Mouse (Mus musculus) CH12.LX (cell line): ENCODE data around the gene Ofcc1. TPM values are rescaled to one million over a fixed set of nuclear protein-coding genes. Genes with fewer than 3 reads are reported as not detected.

ENCODE experiments used
- DNase-seq: peaks from one replicate; pipeline ENCODE4 v3.0.0-alpha.2; 2013; ENCODE audit errors: extremely low read depth
- H3K27ac ChIP-seq: 2 replicates; pipeline ENCODE4 v1.5.1; 2012; ENCODE audit warnings: low read depth, mild to moderate bottlenecking, control low read depth, moderate library complexity; ENCODE audit not compliant: insufficient read depth
- H3K27me3 ChIP-seq: replicated peaks from 2 replicates; pipeline ENCODE3; 2012; ENCODE audit warnings: inconsistent platforms
- H3K36me3 ChIP-seq, 2 experiments: replicated peaks in 1 of 2; 2 replicates each; pipeline versions ENCODE3 to v1.6.1; 2012; ENCODE audit warnings: inconsistent platforms in 1 of 2, low read length in 1 of 2, mild to moderate bottlenecking in 1 of 2, mixed read lengths in 1 of 2, moderate library complexity in 1 of 2; ENCODE audit not compliant: control insufficient read depth in 1 of 2, insufficient read depth in 1 of 2
- H3K4me1 ChIP-seq, 2 experiments: 2 replicates each; pipeline ENCODE4 v1.6.1; 2012; ENCODE audit warnings: inconsistent platforms in 1 of 2, moderate library complexity in 1 of 2; ENCODE audit not compliant: insufficient read depth in 2 of 2, control insufficient read depth in 1 of 2
- H3K4me2 ChIP-seq: 2 replicates; pipeline ENCODE4 v1.6.1; 2012; ENCODE audit warnings: low read depth, mild to moderate bottlenecking, control low read depth; ENCODE audit not compliant: poor library complexity, insufficient read depth, severe bottlenecking
- H3K4me3 ChIP-seq, 3 experiments: fragments of 150-350 bp in 1 of 3; sonication (generic) in 1 of 3; replicated peaks in 1 of 3; 2 replicates each; pipeline versions ENCODE3 to v1.5.1; 2011 to 2012; ENCODE audit warnings: low read depth in 2 of 3, low read length in 2 of 3, mild to moderate bottlenecking in 2 of 3, moderate library complexity in 2 of 3, control low read depth in 1 of 3, improper control_type of control experiment in 1 of 3, inconsistent platforms in 1 of 3, mixed read lengths in 1 of 3; ENCODE audit not compliant: poor library complexity in 1 of 3
- H3K79me2 ChIP-seq: replicated peaks from 2 replicates; pipeline ENCODE4 v1.6.1; 2012; ENCODE audit warnings: mild to moderate bottlenecking, moderate library complexity; ENCODE audit not compliant: control insufficient read depth, poor library complexity, insufficient read depth, severe bottlenecking; ENCODE audit errors: extremely low read depth
- H3K9ac ChIP-seq: 2 replicates; pipeline ENCODE4 v1.6.1; 2012; ENCODE audit warnings: low read depth, mild to moderate bottlenecking, control low read depth, moderate library complexity; ENCODE audit not compliant: insufficient read depth
- H3K9me3 ChIP-seq: replicated peaks from 2 replicates; pipeline ENCODE3; 2012; ENCODE audit warnings: low read length, inconsistent platforms, mixed read lengths
- E2F4 ChIP-seq: IDR thresholded peaks from 2 replicates; pipeline ENCODE4 v1.6.1; 2011; ENCODE audit warnings: low read depth, low read length, improper control_type of control experiment; ENCODE audit not compliant: insufficient replicate concordance
- EP300 ChIP-seq: IDR thresholded peaks from 2 replicates; pipeline ENCODE4 v1.6.1; 2011; ENCODE audit warnings: low read length, improper control_type of control experiment
- GABPA ChIP-seq: IDR thresholded peaks from 2 replicates; pipeline ENCODE4 v1.6.1; 2012; ENCODE audit warnings: low read depth, low read length, improper control_type of control experiment, inconsistent platforms; ENCODE audit not compliant: insufficient replicate concordance
- JUND ChIP-seq: conservative IDR thresholded peaks from 2 replicates; pipeline ENCODE4 v1.6.1; 2011; ENCODE audit warnings: low read depth, low read length, improper control_type of control experiment
- MAZ ChIP-seq: IDR thresholded peaks from 2 replicates; pipeline ENCODE4 v1.6.1; 2012; ENCODE audit warnings: low read depth, mild to moderate bottlenecking, inconsistent platforms, low read length, improper control_type of control experiment, moderate library complexity
- MXI1 ChIP-seq: IDR thresholded peaks from 2 replicates; pipeline ENCODE4 v1.6.1; 2011; ENCODE audit warnings: mild to moderate bottlenecking, low read depth, low read length, improper control_type of control experiment
- NRF1 ChIP-seq: IDR thresholded peaks from 2 replicates; pipeline ENCODE4 v1.6.1; 2014; ENCODE audit warnings: low read depth, mild to moderate bottlenecking, inconsistent platforms, low read length, improper control_type of control experiment, moderate library complexity
- PAX5 ChIP-seq: IDR thresholded peaks from 2 replicates; pipeline ENCODE4 v1.6.1; 2012; ENCODE audit warnings: low read length, inconsistent platforms, mixed read lengths
- POLR2AphosphoS2 ChIP-seq: IDR thresholded peaks from 2 replicates; pipeline ENCODE4 v1.6.1; 2011; ENCODE audit warnings: low read depth, low read length, improper control_type of control experiment
- TBP ChIP-seq: conservative IDR thresholded peaks from 2 replicates; pipeline ENCODE4 v1.6.1; 2011; ENCODE audit warnings: low read depth, low read length, improper control_type of control experiment
- TCF12 ChIP-seq: IDR thresholded peaks from 2 replicates; pipeline ENCODE4 v1.6.1; 2014; ENCODE audit warnings: low read depth, mild to moderate bottlenecking, inconsistent platforms, low read length, improper control_type of control experiment
- UBTF ChIP-seq: IDR thresholded peaks from 2 replicates; pipeline ENCODE4 v1.6.1; 2012; ENCODE audit warnings: low read depth, mild to moderate bottlenecking, inconsistent platforms, low read length, improper control_type of control experiment, moderate library complexity
- USF1 ChIP-seq: IDR thresholded peaks from 2 replicates; pipeline ENCODE4 v1.6.1; 2014; ENCODE audit warnings: low read depth, mild to moderate bottlenecking, inconsistent platforms, low read length, improper control_type of control experiment
- ZC3H11A ChIP-seq: IDR thresholded peaks from 2 replicates; pipeline ENCODE4 v1.6.1; 2012; ENCODE audit warnings: low read depth, mild to moderate bottlenecking, inconsistent platforms, low read length, improper control_type of control experiment
- ZKSCAN1 ChIP-seq: IDR thresholded peaks from 2 replicates; pipeline ENCODE4 v1.6.1; 2012; ENCODE audit warnings: low read depth, inconsistent platforms, low read length, improper control_type of control experiment, borderline replicate concordance
- dilution Hi-C: fragments of 300-500 bp; cut with MboI; formaldehyde crosslinking; loops from 2 replicates; pipeline ENCODE4 v1.14.3; 2020; ENCODE audit warnings: low sequenced_read_pairs; ENCODE audit not compliant: extremely low pct_unique_long_range_greater_than_20kb, extremely low pct_ligation_motif_present
- in situ Hi-C: fragments of 300-500 bp; cut with MboI; formaldehyde crosslinking; loops from 3 replicates; pipeline ENCODE4 v1.14.3; 2019; ENCODE audit warnings: low sequenced_read_pairs, low pct_ligation_motif_present, low pct_unique_long_range_greater_than_20kb, mixed read lengths
- polyA plus RNA-seq: library from polyadenylated mRNA; unstranded; fragments of >175 nt; gene quantifications from 2 replicates; pipeline ENCODE4 v1.2.1, GENCODE M21; 2012; ENCODE audit warnings: low read depth; ENCODE audit not compliant: insufficient read length
- total RNA-seq, 2 experiments: library from RNA; depleted of rRNA; stranded (reverse); fragments of 300-350 nt in 1 of 2; fragments of >200 nt in 1 of 2; gene quantifications; 2 replicates each; pipeline ENCODE4 v1.2.3; 2012 to 2014

Gene Ofcc1
- total and polyA plus RNA-seq, 3 experiments: not detected

GRCm38 (mm10) chr13:40280616-40281015, 80.6 kb downstream of the Ofcc1 start:
- no peak overlapping the region for H3K9ac ChIP-seq
- no peaks in the 10 kb centered on the region for H3K9me3 ChIP-seq
- dilution Hi-C loops (no loop called here), in situ Hi-C loops (no loop called here)
- H3K79me2 ChIP-seq: no peaks in the 10 kb centered on the region
- H3K4me3 ChIP-seq: no peak overlapping the region
- no peaks in the 10 kb centered on the region for H3K27me3 ChIP-seq
- no peak overlapping the region for H3K27ac ChIP-seq
- DNase-seq: no peak
- no peak for TF ChIP-seq ZC3H11A
- TF ChIP-seq NRF1: no peak
- TF ChIP-seq TBP: no peak
- H3K36me3 ChIP-seq: no peaks in the 10 kb centered on the region
- H3K4me1 ChIP-seq: no peaks in the 10 kb centered on the region
- no peak overlapping the region for H3K4me2 ChIP-seq

- Histone ChIP-seq H3K79me2 (no peaks in the 10 kb centered on the region), H3K27me3 (no peaks in the 10 kb centered on the region), H3K9me3 (no peaks in the 10 kb centered on the region), H3K36me3 (no peaks in the 10 kb centered on the region), H3K27ac (no peak overlapping the region), H3K4me3 (no peak overlapping the region), H3K9ac (no peak overlapping the region), H3K4me2 (no peak overlapping the region), H3K4me1 (peaks cover 0 to 7% of the 10 kb centered on the region in 2 experiments; a peak in 2 of 4 replicates)
- dilution Hi-C loops: no loop called here
- in situ Hi-C loops: no loop called here
- no peak for DNase-seq
- TF ChIP-seq MAZ (no peak), POLR2AphosphoS2 (no peak), USF1 (no peak), E2F4 (no peak), JUND (no peak), TCF12 (no peak), ZC3H11A (no peak), PAX5 (no peak), EP300 (no peak), UBTF (no peak), GABPA (no peak), MXI1 (no peak), ZKSCAN1 (no peak)
Measured at GRCm38 (mm10) chr13:40267546-40267945, 93.7 kb downstream of the Ofcc1 start.
